Mouse (Mus musculus) spleen, adult 2 months (tissue): ENCODE results near the gene Zfp420.

Source experiments
- CTCF ChIP-seq: fragments of 200-500 bp; IDR thresholded peaks from 2 replicates; pipeline ENCODE4 v1.5.1; 2011; ENCODE audit warnings: mild to moderate bottlenecking, inconsistent platforms; ENCODE audit not compliant: insufficient read depth, insufficient read length, insufficient replicate concordance; ENCODE audit errors: extremely low read depth
- POLR2A ChIP-seq: fragments of 200-500 bp; IDR thresholded peaks from 2 replicates; pipeline ENCODE4 v1.6.1; 2011; ENCODE audit warnings: low read depth, low read length, inconsistent platforms

GRCm38 (mm10) chr7:29852831-29853218, 7.0 kb upstream of the Zfp420 start:
- TF ChIP-seq CTCF (no peak), POLR2A (no peak)
